Mouse (Mus musculus): ENCODE results near the gene Ufd1. TPM values are rescaled to one million over a fixed set of nuclear protein-coding genes. Genes with fewer than 3 reads are reported as not detected.

Ufd1 gene
- 140 TPM for polyA plus RNA-seq (2017; shearing (Covaris generic))

DNA sequence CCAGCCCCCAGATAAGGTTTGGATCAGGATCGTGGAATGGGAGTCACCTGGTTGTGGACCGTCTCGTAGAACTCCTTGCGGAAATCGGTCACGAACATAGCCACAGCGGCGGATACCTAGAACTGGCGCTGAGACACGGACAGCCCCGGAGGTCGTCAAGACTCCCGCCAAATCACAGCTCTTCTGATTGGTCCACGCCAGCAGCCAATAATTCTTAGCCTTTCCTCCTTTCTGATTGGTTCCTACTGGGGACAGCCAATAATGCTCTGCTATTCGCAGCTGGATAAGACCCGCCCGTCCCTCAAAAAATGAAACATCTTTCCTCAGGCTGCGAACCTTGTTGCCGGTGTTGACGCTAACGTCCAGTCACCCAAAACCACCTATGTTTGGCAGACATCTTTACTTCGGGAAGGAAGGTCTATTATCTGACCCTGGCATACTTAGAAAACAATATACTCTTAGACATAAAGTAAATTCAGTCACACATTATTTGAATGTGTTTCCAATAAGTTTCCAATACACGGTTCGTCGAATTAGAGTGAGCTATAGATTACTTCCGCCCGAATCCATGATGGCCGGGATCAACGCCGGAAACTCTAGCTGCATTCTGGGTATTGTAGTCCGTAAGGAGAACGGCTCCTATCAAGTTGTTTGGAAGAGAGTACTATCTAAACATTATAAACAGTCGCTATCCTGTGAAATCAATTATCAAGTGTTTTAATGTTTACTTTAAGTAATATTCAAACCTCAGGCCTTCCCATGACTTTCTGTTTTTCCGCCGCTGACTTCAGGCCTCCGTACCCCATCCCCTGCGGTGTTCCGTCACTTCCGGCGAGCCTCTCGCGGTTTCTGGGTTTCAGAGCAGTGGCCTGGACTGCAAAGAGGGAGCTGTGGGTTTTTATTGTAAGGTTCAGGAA is at the start of gene Ufd1, which contains the start of gene Cdc45:
TSS of gene Ufd1 (plus strand) at position 312 of the 917 bp plus-strand sequence.
TSS of gene Cdc45 (minus strand) at position 520 of the 917 bp plus-strand sequence.

DNA sequence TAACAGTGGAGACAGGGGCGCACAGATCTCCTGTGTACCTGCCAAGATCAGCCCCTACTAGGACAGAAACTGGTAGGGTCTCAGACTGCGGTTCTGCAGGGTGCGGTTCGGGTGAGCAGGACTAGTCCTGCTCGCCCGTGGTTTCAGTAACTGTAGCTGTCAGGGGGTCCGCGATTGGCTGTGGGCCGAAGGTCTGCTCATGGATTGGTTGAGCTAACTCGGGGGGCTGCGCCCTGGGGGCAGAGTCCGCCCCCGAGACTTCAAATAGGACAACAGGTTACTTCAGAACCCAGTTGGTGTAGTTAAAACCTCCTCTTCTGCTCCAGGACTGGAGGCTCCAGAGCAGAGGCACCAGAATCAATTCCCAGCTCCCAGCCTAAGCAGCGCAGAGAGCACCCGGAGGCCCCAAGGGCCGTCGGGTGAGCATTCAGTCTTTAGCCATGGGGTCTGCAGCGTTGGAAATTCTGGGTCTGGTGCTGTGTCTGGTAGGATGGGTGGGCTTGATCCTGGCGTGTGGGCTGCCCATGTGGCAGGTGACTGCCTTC is 35.0 kb upstream of the Ufd1 start, which contains the start of gene Cldn5:
TSS of gene Cldn5 (plus strand) at position 292 of the 545 bp plus-strand sequence.

DNA sequence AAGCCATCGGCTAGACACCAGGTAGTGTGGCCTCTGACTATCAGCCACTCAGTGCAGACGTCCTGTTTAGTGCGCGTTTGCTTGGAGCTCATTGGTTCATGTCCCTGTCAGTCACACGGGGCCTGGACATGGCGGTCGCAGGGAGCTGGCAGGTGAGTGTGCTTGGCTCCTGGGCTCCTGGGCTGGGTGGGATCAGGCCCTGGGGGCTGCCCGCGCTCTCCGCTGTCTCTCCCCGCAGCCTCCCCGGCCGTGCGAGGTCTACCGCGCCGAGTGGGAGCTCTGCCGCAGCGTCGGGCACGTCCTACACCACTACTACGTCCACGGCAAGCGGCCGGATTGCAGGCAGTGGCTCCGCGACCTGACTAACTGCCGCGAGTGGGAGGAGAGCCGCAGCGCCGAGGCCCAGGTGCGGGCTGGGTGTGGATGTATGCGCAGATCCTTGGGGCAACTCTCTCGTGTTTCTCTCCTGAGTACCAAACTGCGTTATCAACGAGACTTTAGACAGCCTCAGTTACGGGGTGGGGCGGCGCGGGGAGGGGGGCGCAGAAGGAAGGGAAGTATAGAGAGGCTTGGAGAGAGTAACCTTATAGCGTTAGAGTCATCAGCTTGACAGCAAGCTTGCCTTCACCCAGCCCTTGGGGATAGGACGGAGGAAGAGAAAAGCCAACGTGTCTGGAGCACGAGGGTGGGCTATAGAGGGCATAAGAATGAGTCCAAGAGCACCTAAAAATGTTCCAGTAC is 25.1 kb downstream of the Ufd1 start, which contains the start of the genes 2510002D24Rik and Gm28539:
TSS of gene 2510002D24Rik (plus strand) at position 111 of the 741 bp plus-strand sequence.
TSS of gene Gm28539 (plus strand) at position 117 of the 741 bp plus-strand sequence.

DNA sequence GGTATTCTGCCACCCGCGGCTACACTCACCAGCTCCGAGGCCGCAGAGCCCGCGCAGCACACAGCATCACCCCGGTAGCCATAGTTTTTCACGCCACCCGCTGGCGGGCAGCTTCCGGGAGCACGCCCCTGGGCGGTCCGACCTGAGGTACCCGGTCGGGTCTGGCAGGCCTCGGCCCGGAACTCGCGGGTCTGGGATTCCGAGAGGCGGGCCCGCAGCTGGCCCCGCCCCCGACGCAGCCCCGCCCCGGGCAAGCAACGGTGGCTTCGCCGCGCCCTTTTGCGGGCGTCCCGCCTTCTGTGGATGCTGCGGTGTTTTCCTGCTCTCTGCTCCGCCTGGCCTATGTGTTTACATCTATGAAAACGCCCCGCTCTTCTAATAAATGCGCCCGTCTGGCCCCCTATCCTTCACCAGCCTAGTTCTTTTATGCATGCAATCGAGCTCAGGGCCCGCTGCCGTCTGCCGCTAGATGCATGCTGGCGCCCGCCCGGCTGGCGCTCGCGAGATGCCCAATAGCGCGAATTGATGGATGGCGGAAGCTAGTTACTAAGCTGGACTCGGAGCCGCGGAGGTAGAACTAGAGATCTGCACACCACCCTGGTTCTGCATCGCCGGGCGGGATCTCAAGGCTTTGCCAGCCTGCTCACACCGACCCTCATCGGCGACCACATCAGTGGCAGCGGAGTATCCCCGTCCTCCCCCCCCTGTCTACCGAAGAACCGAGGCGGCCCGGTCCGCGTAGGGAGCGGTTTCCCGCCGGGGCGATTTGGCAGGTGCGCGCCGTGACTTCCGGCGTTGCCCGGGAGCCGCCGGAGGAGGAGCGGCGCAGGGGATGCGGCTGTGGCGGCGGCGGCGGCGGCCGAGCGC is 65.1 kb downstream of the Ufd1 start, which contains the start of the genes Mrpl40 and Hira:
TSS of gene Mrpl40 (minus strand) at position 421 of the 867 bp plus-strand sequence.
TSS of gene Hira (plus strand) at position 596 of the 867 bp plus-strand sequence.

Other genes with a start within 250 kb of the Ufd1 start
- gene Tbx1, start 221.1 kb upstream of the Ufd1 start, polyA plus RNA-seq (2017; shearing (Covaris generic)) = not detected
- gene Gp1bb, start 189.4 kb upstream of the Ufd1 start, polyA plus RNA-seq (2017; shearing (Covaris generic)) = not detected
- gene Gm49601, start 185.4 kb upstream of the Ufd1 start, polyA plus RNA-seq (2017; shearing (Covaris generic)) = not detected
- not detected for gene Sept5, start 181.8 kb upstream of the Ufd1 start, polyA plus RNA-seq (2017; shearing (Covaris generic))
- gene Cldn5, start 34.9 kb upstream of the Ufd1 start, polyA plus RNA-seq (2017; shearing (Covaris generic)) = not detected
- gene Cdc45, start 208 bp downstream of the Ufd1 start, polyA plus RNA-seq (2017; shearing (Covaris generic)) = 9.4 TPM
- 87.0 TPM for gene 2510002D24Rik, start 24.8 kb downstream of the Ufd1 start, polyA plus RNA-seq (2017; shearing (Covaris generic))
- gene Gm28539, start 24.8 kb downstream of the Ufd1 start, polyA plus RNA-seq (2017; shearing (Covaris generic)) = not detected
- gene Mrpl40, start 65.1 kb downstream of the Ufd1 start, polyA plus RNA-seq (2017; shearing (Covaris generic)) = 87.6 TPM
- gene Hira, start 65.3 kb downstream of the Ufd1 start, polyA plus RNA-seq (2017; shearing (Covaris generic)) = 8.3 TPM